Mouse (Mus musculus) myocyte (in vitro differentiated cells): ENCODE measurements around the gene Sema5a. TPM values are rescaled to one million over a fixed set of nuclear protein-coding genes. Genes with fewer than 3 reads are reported as not detected.

ENCODE experiments used
- H3K27me3 ChIP-seq: one replicate; pipeline ENCODE4 v1.6.1; 2011; ENCODE audit not compliant: control insufficient read depth, insufficient read depth, insufficient read length
- H3K36me3 ChIP-seq: one replicate; pipeline ENCODE4 v1.6.1; 2011; ENCODE audit not compliant: control insufficient read depth, insufficient read depth
- H3K4me2 ChIP-seq: one replicate; pipeline ENCODE4 v1.6.1; 2011; ENCODE audit warnings: low read depth, control low read depth
- H3K4me3 ChIP-seq: one replicate; pipeline ENCODE4 v1.5.1; 2011; ENCODE audit warnings: mild to moderate bottlenecking, control low read depth, moderate library complexity
- H3K79me2 ChIP-seq: one replicate; pipeline ENCODE4 v1.6.1; 2011; ENCODE audit not compliant: control insufficient read depth, insufficient read depth
- H3ac ChIP-seq: one replicate; pipeline ENCODE4 v1.6.1; 2011; ENCODE audit not compliant: control insufficient read depth, insufficient read length
- CEBPB ChIP-seq: IDR thresholded peaks from 2 replicates; pipeline ENCODE4 v1.6.1; 2011; ENCODE audit warnings: mild to moderate bottlenecking, moderate library complexity; ENCODE audit not compliant: poor library complexity, insufficient read depth, severe bottlenecking
- E2F4 ChIP-seq: IDR thresholded peaks from one replicate; pipeline ENCODE4 v1.6.1; 2011; ENCODE audit warnings: mild to moderate bottlenecking, control low read depth, moderate library complexity; ENCODE audit not compliant: insufficient read depth
- MAX ChIP-seq: IDR thresholded peaks from one replicate; pipeline ENCODE4 v1.6.1; 2011; ENCODE audit warnings: low read depth, mild to moderate bottlenecking, control low read depth
- MYOD1 ChIP-seq, 3 experiments: IDR thresholded peaks; one replicate each; pipeline ENCODE4 v1.6.1; 2011; ENCODE audit warnings: control low read depth in 2 of 3, low read depth in 2 of 3, mild to moderate bottlenecking in 2 of 3, moderate library complexity in 1 of 3; ENCODE audit not compliant: insufficient read length in 2 of 3, control insufficient read depth in 1 of 3
- MYOG ChIP-seq, 3 experiments: IDR thresholded peaks; one replicate each; pipeline ENCODE4 v1.6.1; 2011; ENCODE audit warnings: control low read depth in 2 of 3, low read depth in 2 of 3, mild to moderate bottlenecking in 2 of 3; ENCODE audit not compliant: insufficient read length in 2 of 3, control insufficient read depth in 1 of 3, insufficient read depth in 1 of 3
- POLR2A ChIP-seq: IDR thresholded peaks from one replicate; pipeline ENCODE4 v1.6.1; 2011; ENCODE audit warnings: low read depth, mild to moderate bottlenecking, control low read depth, moderate library complexity; ENCODE audit not compliant: insufficient read length
- POLR2AphosphoS2 ChIP-seq: IDR thresholded peaks from one replicate; pipeline ENCODE4 v1.6.1; 2011; ENCODE audit warnings: low read depth, control low read depth; ENCODE audit not compliant: insufficient read length
- REST ChIP-seq: IDR thresholded peaks from one replicate; pipeline ENCODE4 v1.6.1; 2011; ENCODE audit warnings: mild to moderate bottlenecking, control low read depth, moderate library complexity; ENCODE audit not compliant: insufficient read depth, insufficient read length
- SRF ChIP-seq: IDR thresholded peaks from one replicate; pipeline ENCODE4 v1.6.1; 2011; ENCODE audit warnings: low read depth; ENCODE audit not compliant: control insufficient read depth, insufficient read length
- TCF12 ChIP-seq: IDR thresholded peaks from one replicate; pipeline ENCODE4 v1.6.1; 2011; ENCODE audit warnings: mild to moderate bottlenecking, control low read depth; ENCODE audit not compliant: poor library complexity, insufficient read depth, severe bottlenecking
- TCF3 ChIP-seq: IDR thresholded peaks from one replicate; pipeline ENCODE4 v1.6.1; 2011; ENCODE audit warnings: low read depth, control low read depth; ENCODE audit not compliant: insufficient read length
- USF1 ChIP-seq: IDR thresholded peaks from one replicate; pipeline ENCODE4 v1.6.1; 2011; ENCODE audit warnings: low read depth, mild to moderate bottlenecking, control low read depth, moderate library complexity
- polyA plus RNA-seq: library from polyadenylated mRNA; unstranded; fragments of >200 nt; fragmentation: generic; extraction: Trizol; gene quantifications from one replicate; pipeline ENCODE4 v1.2.1, GENCODE M21; 2012; ENCODE audit warnings: missing spikeins

Sema5a gene
- polyA plus RNA-seq, 1 experiment: 7.1 TPM

- no peaks in the 10 kb centered on the region for H3K27me3 ChIP-seq
- no peak overlapping the region for H3ac ChIP-seq
- no peak overlapping the region for H3K4me3 ChIP-seq
- TF ChIP-seq USF1: no peak
- no peaks in the 10 kb centered on the region for H3K36me3 ChIP-seq
- no peaks in the 10 kb centered on the region for H3K79me2 ChIP-seq
- no peak overlapping the region for H3K4me2 ChIP-seq
Measured at GRCm38 (mm10) chr15:32427188-32427924, 182.7 kb downstream of the Sema5a start.

- Histone ChIP-seq H3ac (no peak overlapping the region), H3K4me2 (no peak overlapping the region), H3K4me3 (no peak overlapping the region), H3K36me3 (no peaks in the 10 kb centered on the region), H3K27me3 (no peaks in the 10 kb centered on the region), H3K79me2 (no peaks in the 10 kb centered on the region)
- TF ChIP-seq TCF3 (no peak), REST (no peak)
Measured at GRCm38 (mm10) chr15:32432927-32433832, 188.6 kb downstream of the Sema5a start.

- Histone ChIP-seq H3ac (no peak overlapping the region), H3K36me3 (no peaks in the 10 kb centered on the region), H3K27me3 (no peaks in the 10 kb centered on the region), H3K4me3 (no peak overlapping the region), H3K4me2 (no peak overlapping the region), H3K79me2 (no peaks in the 10 kb centered on the region)
- TF ChIP-seq TCF12 (no peak), REST (no peak), E2F4 (no peak), CEBPB (no peak), MYOD1 (IDR thresholded peaks at IDR 0.05; ENCODE audit: control insufficient read depth in 1 of 3, insufficient read length in 2 of 3, low read depth in 2 of 3) (no peak), MAX (no peak), USF1 (no peak), POLR2A (no peak), POLR2AphosphoS2 (no peak), MYOG (IDR thresholded peaks at IDR 0.05; ENCODE audit: control insufficient read depth in 1 of 3, insufficient read depth in 1 of 3, insufficient read length in 2 of 3, low read depth in 2 of 3) (no peak), SRF (no peak), TCF3 (no peak)
Measured at GRCm38 (mm10) chr15:32433833-32434155, 189.2 kb downstream of the Sema5a start.

- H3K27me3 ChIP-seq: no peaks in the 10 kb centered on the region
- H3K4me3 ChIP-seq: no peak overlapping the region
- H3ac ChIP-seq: no peak overlapping the region
- H3K4me2 ChIP-seq: no peak overlapping the region
- no peaks in the 10 kb centered on the region for H3K36me3 ChIP-seq
- H3K79me2 ChIP-seq: no peaks in the 10 kb centered on the region
- TF ChIP-seq TCF3: no peak
Measured at GRCm38 (mm10) chr15:32434274-32434673, 189.7 kb downstream of the Sema5a start.

GRCm38 (mm10) chr15:32437654-32438053 is 193.0 kb downstream of the Sema5a start:
- H3K27me3 ChIP-seq: no peaks in the 10 kb centered on the region
- no peak overlapping the region for H3K4me3 ChIP-seq
- H3K4me2 ChIP-seq: no peak overlapping the region
- no peaks in the 10 kb centered on the region for H3K79me2 ChIP-seq
- H3K36me3 ChIP-seq: no peaks in the 10 kb centered on the region
- H3ac ChIP-seq: no peak overlapping the region
- TF ChIP-seq USF1: no peak
- TF ChIP-seq MAX: no peak
- TF ChIP-seq MYOG (IDR thresholded peaks at IDR 0.05; ENCODE audit: control insufficient read depth in 1 of 3, insufficient read depth in 1 of 3, insufficient read length in 2 of 3, low read depth in 2 of 3): no peak
- TF ChIP-seq CEBPB: no peak

DNA sequence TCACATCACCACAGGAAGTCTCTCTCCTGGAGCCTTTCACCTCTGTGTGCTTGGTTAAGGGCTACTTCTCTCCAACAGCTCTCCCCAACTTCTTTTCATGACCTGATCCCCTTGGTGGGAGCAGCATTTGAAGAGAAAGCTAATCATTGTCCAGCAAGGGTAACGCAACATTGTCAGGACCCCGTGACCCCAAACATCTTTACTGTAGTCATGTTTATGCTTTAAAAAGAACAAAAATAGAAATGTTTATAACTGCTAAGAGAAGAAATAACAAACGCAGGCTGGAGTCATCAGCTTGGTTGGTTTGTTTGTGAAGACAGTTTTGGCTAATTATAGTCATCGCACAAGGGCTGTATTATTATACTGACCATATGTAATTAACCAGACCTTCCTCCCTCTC is 198.1 kb downstream of the Sema5a start:
- Histone ChIP-seq H3K4me2 (no peak overlapping the region), H3K4me3 (no peak overlapping the region), H3K79me2 (no peaks in the 10 kb centered on the region), H3ac (no peak overlapping the region), H3K27me3 (no peaks in the 10 kb centered on the region), H3K36me3 (no peaks in the 10 kb centered on the region)
- TF ChIP-seq POLR2A (no peak), MAX (no peak), SRF (no peak)
